Mouse (Mus musculus) erythroblast, adult 5-6 weeks (primary cell): ENCODE data around the gene Cst7. TPM values are rescaled to one million over a fixed set of nuclear protein-coding genes. Genes with fewer than 3 reads are reported as not detected.

Experiments
- ATAC-seq: replicated peaks from 2 replicates; pipeline ENCODE4 v1.8.0; 2016; ENCODE audit warnings: moderate number of reproducible peaks, mild to moderate bottlenecking, moderate TSS enrichment, inconsistent platforms; ENCODE audit not compliant: poor library complexity, low FRiP score, severe bottlenecking
- total RNA-seq, 2 experiments: library from RNA; stranded (forward) in 1 of 2; stranded (reverse) in 1 of 2; fragments of 150-400 nt in 1 of 2; fragments of 200-764, 138-1000 nt in 1 of 2; gene quantifications; 2 replicates each; pipeline versions ENCODE4 v1.2.3 to v1.2.4; 2015 to 2017; ENCODE audit warnings: low replicate concordance in 2 of 2

The Cst7 gene
- total RNA-seq, 2 experiments from 2014 or later = 40.1 to 45.9 TPM

DNA sequence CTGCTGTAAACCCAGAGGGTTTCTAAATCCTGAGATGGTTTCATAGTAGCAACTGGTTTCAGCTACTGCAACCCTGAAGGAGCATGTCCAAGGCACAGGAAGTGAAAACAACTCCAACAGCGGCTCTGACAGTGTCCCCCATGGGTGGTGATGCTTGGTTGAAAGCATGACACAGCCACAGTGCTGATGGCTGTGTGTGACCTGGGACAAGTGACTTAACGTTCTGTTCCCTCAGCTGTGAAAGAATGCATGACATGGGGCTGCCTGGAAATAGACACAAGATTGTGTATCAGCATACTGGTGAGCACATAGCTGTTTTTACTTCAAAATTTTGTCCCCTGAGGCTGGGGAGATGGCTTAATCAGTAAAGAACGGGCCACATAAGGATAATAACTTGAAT, 51.5 kb downstream of the Cst7 start:
- no peak for ATAC-seq

DNA sequence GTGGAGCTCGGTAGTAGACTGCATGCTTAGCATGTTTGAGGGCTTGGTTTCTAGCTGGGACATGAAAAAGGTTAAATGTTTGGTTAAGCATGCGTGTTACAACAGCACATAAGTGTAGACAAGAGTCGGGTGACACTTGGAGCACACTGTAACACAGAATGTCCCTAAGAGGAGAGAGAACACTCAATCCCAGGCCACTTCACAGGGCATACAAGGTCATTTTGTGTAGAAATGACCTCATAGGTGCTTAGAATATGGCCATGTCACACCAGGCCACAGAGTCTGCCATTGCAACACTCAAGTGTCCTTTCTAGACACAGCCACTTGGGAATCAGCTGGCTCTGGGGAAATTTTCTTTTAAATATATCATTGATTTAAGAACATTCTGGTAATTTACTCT, 53.7 kb downstream of the Cst7 start:
- no peak for ATAC-seq

DNA sequence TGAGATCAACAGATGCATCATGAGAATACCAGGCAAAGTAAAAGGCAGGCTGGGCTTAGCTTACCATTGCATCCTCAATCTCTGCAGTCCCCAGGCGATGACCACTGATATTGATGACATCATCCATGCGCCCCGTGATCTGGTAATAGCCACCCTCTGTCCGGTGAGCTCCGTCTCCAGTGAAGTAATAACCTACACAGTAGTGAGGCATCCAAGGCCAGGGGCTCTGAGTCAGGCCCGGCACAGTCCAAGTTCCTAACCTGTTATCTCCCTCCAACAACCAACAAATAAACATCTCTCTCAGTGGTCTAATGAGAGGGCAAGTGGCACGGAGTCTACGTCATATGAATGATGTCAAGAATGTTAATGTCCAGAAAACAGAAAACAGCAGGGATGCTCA, 54.7 kb downstream of the Cst7 start:
- ATAC-seq = no peak

DNA sequence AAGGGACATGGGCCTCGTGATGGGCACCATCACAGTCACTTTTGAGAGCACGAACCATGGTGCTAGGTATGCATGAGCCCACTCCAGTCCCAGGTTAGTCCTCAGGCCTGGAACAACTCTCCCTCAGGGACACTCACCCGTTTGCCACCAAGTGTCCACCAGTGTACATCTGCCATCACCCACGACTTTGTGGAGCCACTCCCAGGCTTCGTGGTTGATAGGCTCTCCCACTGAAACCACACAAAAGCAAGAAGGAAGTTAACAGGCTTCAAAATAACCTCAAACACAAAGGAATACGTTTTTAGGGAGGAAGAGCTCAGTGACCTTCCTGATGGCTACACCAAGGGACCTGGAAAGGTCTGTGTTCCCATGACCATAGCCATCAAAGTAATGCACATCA, 56.9 kb downstream of the Cst7 start:
- ATAC-seq = no peak

Other genes with a start within 250 kb of the Cst7 start
- gene Gm10130, start 246.7 kb upstream of the Cst7 start, total RNA-seq (2015; ENCODE audit: low replicate concordance) = not detected in 2 replicates
- gene Gm10130, start 246.7 kb upstream of the Cst7 start, total RNA-seq (2017; ENCODE audit: low replicate concordance) = 12.0 TPM in 1 of 2 replicates, not detected in the other
- gene 3300002I08Rik, start 207.7 kb upstream of the Cst7 start, total RNA-seq (2015; ENCODE audit: low replicate concordance) = not detected in 2 replicates
- not detected in 2 replicates for gene 3300002I08Rik, start 207.7 kb upstream of the Cst7 start, total RNA-seq (2017; ENCODE audit: low replicate concordance)
- 1.5 and 2.5 TPM in 2 replicates for gene Zfp442, start 118.9 kb upstream of the Cst7 start, total RNA-seq (2015; ENCODE audit: low replicate concordance)
- gene Zfp442, start 118.9 kb upstream of the Cst7 start, total RNA-seq (2017; ENCODE audit: low replicate concordance) = 0.09 and 0.42 TPM in 2 replicates
- gene Zfp345, start 85.3 kb upstream of the Cst7 start, total RNA-seq (2015; ENCODE audit: low replicate concordance) = not detected in 2 replicates
- not detected in 2 replicates for gene Zfp345, start 85.3 kb upstream of the Cst7 start, total RNA-seq (2017; ENCODE audit: low replicate concordance)
- 3.6 and 15.9 TPM in 2 replicates for gene Apmap, start 38.2 kb downstream of the Cst7 start, total RNA-seq (2015; ENCODE audit: low replicate concordance)
- gene Apmap, start 38.2 kb downstream of the Cst7 start, total RNA-seq (2017; ENCODE audit: low replicate concordance) = 14.1 and 20.7 TPM in 2 replicates
- 6.3 and 12.1 TPM in 2 replicates for gene Acss1, start 98.1 kb downstream of the Cst7 start, total RNA-seq (2015; ENCODE audit: low replicate concordance)
- 16.0 and 17.6 TPM in 2 replicates for gene Acss1, start 98.1 kb downstream of the Cst7 start, total RNA-seq (2017; ENCODE audit: low replicate concordance)
- not detected in 2 replicates for gene Vsx1, start 118.9 kb downstream of the Cst7 start, total RNA-seq (2015; ENCODE audit: low replicate concordance)
- gene Vsx1, start 118.9 kb downstream of the Cst7 start, total RNA-seq (2017; ENCODE audit: low replicate concordance) = 0.14 TPM in 1 of 2 replicates, not detected in the other
- 1.3 and 2.3 TPM in 2 replicates for gene Entpd6, start 178.6 kb downstream of the Cst7 start, total RNA-seq (2015; ENCODE audit: low replicate concordance)
- 0.56 and 2.6 TPM in 2 replicates for gene Entpd6, start 178.6 kb downstream of the Cst7 start, total RNA-seq (2017; ENCODE audit: low replicate concordance)
- 2.1 and 2.3 TPM in 2 replicates for gene Pygb, start 216.3 kb downstream of the Cst7 start, total RNA-seq (2015; ENCODE audit: low replicate concordance)
- gene Pygb, start 216.3 kb downstream of the Cst7 start, total RNA-seq (2017; ENCODE audit: low replicate concordance) = 6.6 and 8.8 TPM in 2 replicates